In genomic region chr2:71338145-71338796, GRCm38 (mm10) we compare ENCODE assay signal across 12 mouse cellular contexts. TPM values are rescaled to one million over a fixed set of nuclear protein-coding genes. Genes with fewer than 3 reads are reported as not detected.
DNase-seq lines count a peak whose midpoint lies in the region; ATAC-seq and TF ChIP-seq lines count a peak whose summit lies in the region.
"Had no signal": no experiment of that assay in that cellular context is flagged by ENCODE, and none has a peak within 500 bp of the region (broad histone marks: within the 10 kb centered on the region; RNA-seq: fewer than 3 reads in every experiment).

No protein-coding gene starts in this region.

- no peaks in the 10 kb centered on the region for H3K27me3 ChIP-seq in liver, embryonic 14.5 days (ENCODE audit: control insufficient read depth, insufficient read depth, low read length)
- H3K27me3 ChIP-seq in hindbrain, embryonic 12.5 days: no peaks in the 10 kb centered on the region
- no peaks in the 10 kb centered on the region for H3K27me3 ChIP-seq in kidney, adult 2 months (replicated peaks; ENCODE audit: control insufficient read depth, insufficient read depth, low read length)

- peak; percentile 17; the same call in 1 of the 2 replicates for TF ChIP-seq EP300 in liver, embryonic 14.5 days (IDR thresholded peaks at IDR 0.05; ENCODE audit: low read depth)

- intact Hi-C loops in gastrocnemius, postnatal 36 days (cut with DNase I): no loop called here

- no peak for DNase-seq in frontal cortex, postnatal 10 days (ENCODE audit: low spot score in 2 of 2)
- DNase-seq in thymus, postnatal 0 days (ENCODE audit: low spot score): peak; percentile 24
- no peak for DNase-seq in thymus, postnatal 14 days
- DNase-seq in liver, embryonic 14.5 days (ENCODE audit: low read depth in 3 of 3, low spot score in 3 of 3): peak; percentile 12 to 30 (median 24)
- DNase-seq in kidney, adult 2 months: no peak
- DNase-seq in gastrocnemius, postnatal 36 days: no peak
- DNase-seq: heart, postnatal 10 days; kidney, postnatal 14 days; lung, postnatal 10 days had no signal

- TF ChIP-seq POLR2A in kidney, adult 2 months (IDR thresholded peaks at IDR 0.05; ENCODE audit: low read depth, low read length): no peak

- peak overlapping the region; percentile 33 for H3K4me2 ChIP-seq in liver, embryonic 14.5 days (ENCODE audit: low read depth)
- no peak overlapping the region for H3K4me2 ChIP-seq in hindbrain, embryonic 12.5 days (replicated peaks)

- H3K9me3 ChIP-seq in liver, embryonic 14.5 days (ENCODE audit: control insufficient read depth, low read length): no peaks in the 10 kb centered on the region
- no peaks in the 10 kb centered on the region for H3K9me3 ChIP-seq in hindbrain, embryonic 12.5 days (replicated peaks)
- H3K9me3 ChIP-seq: forebrain, embryonic 10.5 days had no signal

- no peak for TF ChIP-seq CTCF in liver, embryonic 14.5 days (IDR thresholded peaks at IDR 0.05; ENCODE audit: low read depth)
- TF ChIP-seq CTCF in kidney, adult 2 months (conservative IDR thresholded peaks at IDR 0.05; ENCODE audit: insufficient read depth, insufficient read length, low read depth, low read length): no peak

- no peak overlapping the region for H3K27ac ChIP-seq in liver, embryonic 14.5 days
- no peak overlapping the region for H3K27ac ChIP-seq in hindbrain, embryonic 12.5 days
- no peak overlapping the region for H3K27ac ChIP-seq in kidney, adult 2 months (ENCODE audit: insufficient read depth, low read depth, low read length)
- H3K27ac ChIP-seq: forebrain, embryonic 10.5 days had no signal

- ATAC-seq in frontal cortex, adult (ENCODE audit: low TSS enrichment): peak; percentile 50; the same call in 1 of the 2 replicates
- no peak for ATAC-seq in liver, embryonic 14.5 days (ENCODE audit: insufficient read depth)
- ATAC-seq in hindbrain, embryonic 12.5 days (ENCODE audit: low FRiP score): no peak

- no peak overlapping the region for H3K9ac ChIP-seq in liver, embryonic 14.5 days (replicated peaks)
- no peak overlapping the region for H3K9ac ChIP-seq in hindbrain, embryonic 12.5 days

- WGBS in liver, embryonic 14.5 days (ENCODE audit: insufficient replicate concordance): 18% methylated on average over 12 of the region's 12 CpGs
- WGBS in hindbrain, embryonic 12.5 days: 90% methylated on average over 12 of the region's 12 CpGs
- WGBS in kidney, adult 2 months: 84% methylated on average over 12 of the region's 12 CpGs

- H3K36me3 ChIP-seq in liver, embryonic 14.5 days (replicated peaks; ENCODE audit: control insufficient read depth, insufficient read depth, low read depth): no peaks in the 10 kb centered on the region
- H3K36me3 ChIP-seq in hindbrain, embryonic 12.5 days: peaks cover 9% of the 10 kb centered on the region
- H3K36me3 ChIP-seq in kidney, adult 2 months (ENCODE audit: control insufficient read depth, insufficient read depth, low read length): peaks cover 4% of the 10 kb centered on the region

- peaks cover 0 to 12% of the 10 kb centered on the region in 2 experiments; a peak in 1 of 4 replicates for H3K4me1 ChIP-seq in liver, embryonic 14.5 days (replicated peaks; ENCODE audit: control insufficient read depth in 2 of 2, insufficient read depth in 2 of 2, low read length in 1 of 2)
- H3K4me1 ChIP-seq in hindbrain, embryonic 12.5 days: no peaks in the 10 kb centered on the region
- no peaks in the 10 kb centered on the region for H3K4me1 ChIP-seq in kidney, adult 2 months (ENCODE audit: control insufficient read depth, insufficient read depth, low read length)
- H3K4me1 ChIP-seq: forebrain, embryonic 10.5 days had no signal

- no peak overlapping the region for H3K4me3 ChIP-seq in liver, embryonic 14.5 days (ENCODE audit: insufficient read depth in 1 of 2, low read depth in 2 of 2, low read length in 2 of 2)
- H3K4me3 ChIP-seq in hindbrain, embryonic 12.5 days: no peak overlapping the region
- H3K4me3 ChIP-seq in kidney, adult 2 months (ENCODE audit: insufficient read depth, low read depth, low read length): no peak overlapping the region
- H3K4me3 ChIP-seq: forebrain, embryonic 10.5 days had no signal

RNA-seq across cellular contexts. Expression of gene Slc25a12, which starts 29.3 kb away (rescaled TPM):
- 63.2 and 69.6 TPM in 2 replicates for polyA plus RNA-seq in thymus, postnatal 0 days (2015; fragmentation: Nextera tagmentation; extraction: Ambion mirVana)
- 12.8 and 13.1 TPM in 2 replicates for polyA plus RNA-seq in liver, embryonic 14.5 days (2012; rRNA removed)
- polyA plus RNA-seq in liver, embryonic 14.5 days (2014; fragmentation: Nextera tagmentation; extraction: Ambion mirVana): 23.0 and 24.0 TPM in 2 replicates
- 48.8 and 54.1 TPM in 2 replicates for polyA plus RNA-seq in hindbrain, embryonic 12.5 days (2016; fragmentation: Nextera tagmentation; extraction: Ambion mirVana)
- 72.9 and 82.5 TPM in 2 replicates for polyA plus RNA-seq in kidney, adult 2 months (2012; rRNA removed)
- total RNA-seq in gastrocnemius, postnatal 36 days (2021): 100 to 1,000 TPM; 386 to 403 TPM

RNA-seq across cellular contexts. Expression of gene Hat1, which starts 50.5 kb away (rescaled TPM):
- polyA plus RNA-seq in thymus, postnatal 0 days (2015; fragmentation: Nextera tagmentation; extraction: Ambion mirVana): 147 and 157 TPM in 2 replicates
- 41.3 and 69.4 TPM in 2 replicates for polyA plus RNA-seq in liver, embryonic 14.5 days (2012; rRNA removed)
- 120 and 122 TPM in 2 replicates for polyA plus RNA-seq in liver, embryonic 14.5 days (2014; fragmentation: Nextera tagmentation; extraction: Ambion mirVana)
- polyA plus RNA-seq in hindbrain, embryonic 12.5 days (2016; fragmentation: Nextera tagmentation; extraction: Ambion mirVana): 94.2 and 94.9 TPM in 2 replicates
- 4.7 and 7.7 TPM in 2 replicates for polyA plus RNA-seq in kidney, adult 2 months (2012; rRNA removed)
- 10 to 100 TPM; 16.0 to 17.0 TPM for total RNA-seq in gastrocnemius, postnatal 36 days (2021)

Comparison
In these comparisons a context has a peak if more than half of its experiments do, and no peak if none do; other contexts are left out.
1. DNase-seq: peak in thymus, postnatal 0 days (single experiment) and liver, embryonic 14.5 days (3 of 3); none in frontal cortex, postnatal 10 days (0 of 2), thymus, postnatal 14 days (single experiment), kidney, adult 2 months (single experiment) and gastrocnemius, postnatal 36 days (0 of 2).